Mouse (Mus musculus): ENCODE measurements around the gene St6galnac4.

DNA sequence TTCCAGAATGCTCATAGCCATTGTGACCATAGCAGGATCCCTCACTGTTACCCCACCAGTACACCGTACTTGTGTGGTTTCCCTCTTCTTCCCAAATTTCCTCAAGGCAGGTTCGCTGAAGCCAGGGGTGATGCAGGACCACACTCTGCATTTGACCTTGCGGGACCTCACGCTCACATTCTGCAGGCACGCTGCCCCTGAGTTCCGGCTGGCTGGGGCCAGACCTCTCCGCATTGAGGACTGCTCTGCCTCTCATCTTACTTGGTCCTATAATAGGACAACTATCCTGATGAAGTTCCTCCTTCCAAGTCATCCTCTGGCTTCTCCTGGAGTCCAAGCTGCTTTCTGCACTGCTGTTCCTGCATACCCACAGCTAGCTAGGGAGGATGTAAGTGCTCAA lies 49.7 kb downstream of the St6galnac4 start:
- TF ChIP-seq CTCF (IDR thresholded peaks at IDR 0.05; ENCODE audit: control insufficient read depth, insufficient read depth, low read length) (no peak), POLR2A (IDR thresholded peaks at IDR 0.05; ENCODE audit: borderline replicate concordance, control insufficient read depth, low read depth, low read length) (no peak)
